Mouse (Mus musculus): ENCODE measurements at regions not wholly inside any gene's neighbourhood (a gene's known extent, or its start where the extent isn't known, plus 50 kb on each side); places are given as distances from the start of the nearest gene placed in this dataset.

- DNase-seq (ENCODE audit: low spot score), result no peak
These were observed 50.6 kb upstream of the Dap start for GRCm38 (mm10) chr15:31173309-31174115.

More at GRCm38 (mm10) chr15:31173309-31174115, 50.6 kb upstream of the Dap start:
- Histone ChIP-seq H3K4me2 (replicated peaks; ENCODE audit: low read depth, low read length, severe bottlenecking) (no peak overlapping the region), H3K27ac (replicated peaks; ENCODE audit: low read depth, low read length) (no peak overlapping the region), H3K4me3 (replicated peaks; ENCODE audit: low read length) (no peak overlapping the region), H3K9ac (ENCODE audit: low read depth, low read length, severe bottlenecking) (no peak overlapping the region), H3K9me3 (ENCODE audit: control insufficient read depth, low read length) (no peaks in the 10 kb centered on the region), H3K36me3 (ENCODE audit: control insufficient read depth, insufficient read depth, low read length) (no peaks in the 10 kb centered on the region), H3K27me3 (ENCODE audit: control insufficient read depth, insufficient read depth, low read length) (no peaks in the 10 kb centered on the region), H3K4me1 (ENCODE audit: control insufficient read depth, insufficient read depth, low read length) (no peaks in the 10 kb centered on the region)
- WGBS, result 77% methylated on average over 6 of the region's 6 CpGs
- ATAC-seq (ENCODE audit: low FRiP score, low read depth), result no peak
- no peak for TF ChIP-seq POLR2A (IDR thresholded peaks at IDR 0.05; ENCODE audit: borderline replicate concordance, extremely low read depth, insufficient read depth, insufficient read length)

Data from limb, embryonic 14.5 days (tissue).